Mouse (Mus musculus) cerebellum, postnatal 36 days (tissue): ENCODE data around the gene Chrna10.

Experiments
- DNase-seq, 2 experiments: peaks; one replicate each; pipeline ENCODE4 v3.0.0; 2021 to 2022; ENCODE audit warnings: mixed read lengths in 2 of 2

Gene Chrna10

GRCm38 (mm10) chr7:102116579-102117331 is at the start of gene Chrna10:
Gene Chrna10 (minus strand): TSS chr7:102116828.
- DNase-seq = no peak

GRCm38 (mm10) chr7:102153691-102154090 is 37.1 kb upstream of the Chrna10 start:
- DNase-seq = no peak

- no peak for DNase-seq
Measured at GRCm38 (mm10) chr7:102137898-102138297, 21.3 kb upstream of the Chrna10 start.

- DNase-seq = peak; percentile 25 to 26
Measured at GRCm38 (mm10) chr7:102137464-102137863, 20.8 kb upstream of the Chrna10 start.

GRCm38 (mm10) chr7:102132395-102132794 is 15.8 kb upstream of the Chrna10 start:
- DNase-seq = no peak

GRCm38 (mm10) chr7:102120326-102120725 is 3.7 kb upstream of the Chrna10 start:
- no peak for DNase-seq

GRCm38 (mm10) chr7:102117382-102117781 is 754 bp upstream of the Chrna10 start:
- no peak for DNase-seq

- no peak for DNase-seq
Measured at GRCm38 (mm10) chr7:102113151-102113729, 3.4 kb downstream of the Chrna10 start.

- DNase-seq = no peak
Measured at GRCm38 (mm10) chr7:102109746-102110145, 6.9 kb downstream of the Chrna10 start.

GRCm38 (mm10) chr7:102109171-102109570 is 7.5 kb downstream of the Chrna10 start, which contains the start of gene Art5:
Gene Art5 (minus strand): TSS chr7:102109489.
- no peak for DNase-seq

GRCm38 (mm10) chr7:102108206-102108605 is 8.4 kb downstream of the Chrna10 start:
- DNase-seq = no peak

- DNase-seq = no peak
Measured at GRCm38 (mm10) chr7:102106700-102107141, 9.9 kb downstream of the Chrna10 start.

- peak; percentile 39 to 48 for DNase-seq
Measured at GRCm38 (mm10) chr7:102104126-102104525, 12.5 kb downstream of the Chrna10 start.

- DNase-seq = no peak
Measured at GRCm38 (mm10) chr7:102103555-102103954, 13.1 kb downstream of the Chrna10 start.

GRCm38 (mm10) chr7:102102696-102103095 is 13.9 kb downstream of the Chrna10 start:
- no peak for DNase-seq

- no peak for DNase-seq
Measured at GRCm38 (mm10) chr7:102102241-102102640, 14.4 kb downstream of the Chrna10 start.

- DNase-seq = no peak
Measured at GRCm38 (mm10) chr7:102101487-102101886, 15.1 kb downstream of the Chrna10 start, which contains the start of gene Art1. Gene Art1 (plus strand): TSS chr7:102101743.

- no peak for DNase-seq
Measured at GRCm38 (mm10) chr7:102100868-102101267, 15.8 kb downstream of the Chrna10 start.

GRCm38 (mm10) chr7:102099760-102100661 is 16.6 kb downstream of the Chrna10 start:
- DNase-seq = no peak

- DNase-seq = peak in 1 of 2 experiments; percentile 30
Measured at GRCm38 (mm10) chr7:102087336-102087735, 29.3 kb downstream of the Chrna10 start.

GRCm38 (mm10) chr7:102084041-102084696 is 32.5 kb downstream of the Chrna10 start:
- no peak for DNase-seq

GRCm38 (mm10) chr7:102082816-102083215 is 33.8 kb downstream of the Chrna10 start, which contains the start of gene Trpc2:
Gene Trpc2 (plus strand): TSS chr7:102083116.
- DNase-seq = no peak
